Mouse (Mus musculus): Measurements from ENCODE around the gene Borcs5. TPM values are rescaled to one million over a fixed set of nuclear protein-coding genes. Genes with fewer than 3 reads are reported as not detected.

The Borcs5 gene
- polyA plus RNA-seq, 1 experiment from 2014 or later: 6.4 TPM

- H3K36me3 ChIP-seq (ENCODE audit: control insufficient read depth, insufficient read depth): no peaks in the 10 kb centered on the region
- no peak overlapping the region for H3K4me3 ChIP-seq (ENCODE audit: low read depth, low read length)
- H3K27me3 ChIP-seq (ENCODE audit: control insufficient read depth, insufficient read depth, low read depth, low read length): no peaks in the 10 kb centered on the region
- no peaks in the 10 kb centered on the region; the same call in 1 of the 2 replicates for H3K4me1 ChIP-seq (ENCODE audit: control insufficient read depth, low read depth, low read length)
- H3K4me2 ChIP-seq (ENCODE audit: low read depth, low read length): no peak overlapping the region
- H3K9me3 ChIP-seq (replicated peaks; ENCODE audit: control insufficient read depth, low read length): no peaks in the 10 kb centered on the region
- H3K9ac ChIP-seq (ENCODE audit: low read depth, low read length): no peak overlapping the region
- ATAC-seq (ENCODE audit: low read depth): no peak
- WGBS (ENCODE audit: insufficient replicate concordance): 56% methylated on average over 3 of the region's 3 CpGs
- no peak overlapping the region for H3K27ac ChIP-seq (ENCODE audit: low read length)
Observed at GRCm38 (mm10) chr6:134605196-134605595, 34.1 kb upstream of the Borcs5 start.

GRCm38 (mm10) chr6:134606540-134606939 is 32.8 kb upstream of the Borcs5 start:
- H3K4me3 ChIP-seq (ENCODE audit: low read depth, low read length): no peak overlapping the region
- WGBS (ENCODE audit: insufficient replicate concordance): 50% methylated on average over 6 of the region's 6 CpGs
- H3K36me3 ChIP-seq (ENCODE audit: control insufficient read depth, insufficient read depth): no peaks in the 10 kb centered on the region
- no peak overlapping the region for H3K9ac ChIP-seq (ENCODE audit: low read depth, low read length)
- no peak overlapping the region for H3K27ac ChIP-seq (ENCODE audit: low read length)
- H3K9me3 ChIP-seq (replicated peaks; ENCODE audit: control insufficient read depth, low read length): no peaks in the 10 kb centered on the region
- ATAC-seq (ENCODE audit: low read depth): no peak
- no peaks in the 10 kb centered on the region for H3K27me3 ChIP-seq (ENCODE audit: control insufficient read depth, insufficient read depth, low read depth, low read length)
- H3K4me2 ChIP-seq (ENCODE audit: low read depth, low read length): no peak overlapping the region
- H3K4me1 ChIP-seq (ENCODE audit: control insufficient read depth, low read depth, low read length): no peaks in the 10 kb centered on the region; the same call in 1 of the 2 replicates

- WGBS (ENCODE audit: insufficient replicate concordance): 44% methylated on average over 9 of the region's 9 CpGs
- ATAC-seq (ENCODE audit: low read depth): no peak
- no peak overlapping the region for H3K27ac ChIP-seq (ENCODE audit: low read length)
- H3K4me1 ChIP-seq (ENCODE audit: control insufficient read depth, low read depth, low read length): no peaks in the 10 kb centered on the region; the same call in 1 of the 2 replicates
- H3K9ac ChIP-seq (ENCODE audit: low read depth, low read length): no peak overlapping the region
- H3K4me3 ChIP-seq (ENCODE audit: low read depth, low read length): no peak overlapping the region
- H3K4me2 ChIP-seq (ENCODE audit: low read depth, low read length): no peak overlapping the region
- H3K27me3 ChIP-seq (ENCODE audit: control insufficient read depth, insufficient read depth, low read depth, low read length): no peaks in the 10 kb centered on the region
- H3K36me3 ChIP-seq (ENCODE audit: control insufficient read depth, insufficient read depth): no peaks in the 10 kb centered on the region
- no peaks in the 10 kb centered on the region for H3K9me3 ChIP-seq (replicated peaks; ENCODE audit: control insufficient read depth, low read length)
Observed at GRCm38 (mm10) chr6:134606949-134607746, 32.2 kb upstream of the Borcs5 start.

GRCm38 (mm10) chr6:134610380-134610779 is 28.9 kb upstream of the Borcs5 start:
- 74% methylated on average over 9 of the region's 9 CpGs for WGBS (ENCODE audit: insufficient replicate concordance)

GRCm38 (mm10) chr6:134611896-134612295 is 27.4 kb upstream of the Borcs5 start:
- WGBS (ENCODE audit: insufficient replicate concordance): 54% methylated on average over 13 of the region's 13 CpGs

More at GRCm38 (mm10) chr6:134610380-134610779, 28.9 kb upstream of the Borcs5 start:
- Histone ChIP-seq H3K27ac (ENCODE audit: low read length) (no peak overlapping the region), H3K4me2 (ENCODE audit: low read depth, low read length) (no peak overlapping the region), H3K4me1 (ENCODE audit: control insufficient read depth, low read depth, low read length) (peaks cover 7% of the 10 kb centered on the region), H3K4me3 (ENCODE audit: low read depth, low read length) (no peak overlapping the region), H3K36me3 (ENCODE audit: control insufficient read depth, insufficient read depth) (no peaks in the 10 kb centered on the region), H3K27me3 (ENCODE audit: control insufficient read depth, insufficient read depth, low read depth, low read length) (no peaks in the 10 kb centered on the region), H3K9me3 (replicated peaks; ENCODE audit: control insufficient read depth, low read length) (no peaks in the 10 kb centered on the region), H3K9ac (ENCODE audit: low read depth, low read length) (no peak overlapping the region)
- ATAC-seq (ENCODE audit: low read depth): no peak

GRCm38 (mm10) chr6:134614322-134614721 is 25.0 kb upstream of the Borcs5 start:
- H3K9ac ChIP-seq (ENCODE audit: low read depth, low read length): no peak overlapping the region
- H3K4me2 ChIP-seq (ENCODE audit: low read depth, low read length): peak overlapping the region; percentile 82
- 61% methylated on average over 4 of the region's 4 CpGs for WGBS (ENCODE audit: insufficient replicate concordance)
- H3K27me3 ChIP-seq (ENCODE audit: control insufficient read depth, insufficient read depth, low read depth, low read length): no peaks in the 10 kb centered on the region
- peak; percentile 66 for ATAC-seq (ENCODE audit: low read depth)
- no peak overlapping the region for H3K4me3 ChIP-seq (ENCODE audit: low read depth, low read length)
- no peaks in the 10 kb centered on the region for H3K36me3 ChIP-seq (ENCODE audit: control insufficient read depth, insufficient read depth)
- H3K4me1 ChIP-seq (ENCODE audit: control insufficient read depth, low read depth, low read length): peaks cover 7% of the 10 kb centered on the region
- peak overlapping the region; percentile 50; the same call in 1 of the 2 replicates for H3K27ac ChIP-seq (ENCODE audit: low read length)
- no peaks in the 10 kb centered on the region for H3K9me3 ChIP-seq (replicated peaks; ENCODE audit: control insufficient read depth, low read length)

More at GRCm38 (mm10) chr6:134611896-134612295, 27.4 kb upstream of the Borcs5 start:
- Histone ChIP-seq H3K4me3 (ENCODE audit: low read depth, low read length) (no peak overlapping the region), H3K9ac (ENCODE audit: low read depth, low read length) (no peak overlapping the region), H3K36me3 (ENCODE audit: control insufficient read depth, insufficient read depth) (no peaks in the 10 kb centered on the region), H3K27ac (ENCODE audit: low read length) (no peak overlapping the region), H3K4me1 (ENCODE audit: control insufficient read depth, low read depth, low read length) (peaks cover 7% of the 10 kb centered on the region), H3K27me3 (ENCODE audit: control insufficient read depth, insufficient read depth, low read depth, low read length) (no peaks in the 10 kb centered on the region), H3K4me2 (ENCODE audit: low read depth, low read length) (no peak overlapping the region), H3K9me3 (replicated peaks; ENCODE audit: control insufficient read depth, low read length) (no peaks in the 10 kb centered on the region)
- no peak for ATAC-seq (ENCODE audit: low read depth)

GRCm38 (mm10) chr6:134614723-134615648 is 24.3 kb upstream of the Borcs5 start:
- peak overlapping the region; percentile 71 for H3K27ac ChIP-seq (ENCODE audit: low read length)
- H3K27me3 ChIP-seq (ENCODE audit: control insufficient read depth, insufficient read depth, low read depth, low read length): no peaks in the 10 kb centered on the region
- peak; percentile 92 for ATAC-seq (ENCODE audit: low read depth)
- H3K9ac ChIP-seq (ENCODE audit: low read depth, low read length): 0 out of 2 replicates have a peak overlapping the region, but pooled peaks have one; percentile 20
- H3K4me1 ChIP-seq (ENCODE audit: control insufficient read depth, low read depth, low read length): peaks cover 7% of the 10 kb centered on the region
- peak overlapping the region; percentile 51 for H3K4me3 ChIP-seq (ENCODE audit: low read depth, low read length)
- no peaks in the 10 kb centered on the region for H3K9me3 ChIP-seq (replicated peaks; ENCODE audit: control insufficient read depth, low read length)
- 7% methylated on average over 16 of the region's 16 CpGs for WGBS (ENCODE audit: insufficient replicate concordance)
- H3K36me3 ChIP-seq (ENCODE audit: control insufficient read depth, insufficient read depth): no peaks in the 10 kb centered on the region
- peak overlapping the region; percentile 82 for H3K4me2 ChIP-seq (ENCODE audit: low read depth, low read length)

- Histone ChIP-seq H3K27ac (ENCODE audit: low read length) (no peak overlapping the region), H3K4me3 (ENCODE audit: low read depth, low read length) (no peak overlapping the region), H3K9ac (ENCODE audit: low read depth, low read length) (no peak overlapping the region), H3K27me3 (ENCODE audit: control insufficient read depth, insufficient read depth, low read depth, low read length) (no peaks in the 10 kb centered on the region), H3K9me3 (replicated peaks; ENCODE audit: control insufficient read depth, low read length) (no peaks in the 10 kb centered on the region), H3K4me1 (ENCODE audit: control insufficient read depth, low read depth, low read length) (peaks cover 7% of the 10 kb centered on the region), H3K4me2 (ENCODE audit: low read depth, low read length) (no peak overlapping the region), H3K36me3 (ENCODE audit: control insufficient read depth, insufficient read depth) (no peaks in the 10 kb centered on the region)
- no peak for ATAC-seq (ENCODE audit: low read depth)
- WGBS (ENCODE audit: insufficient replicate concordance): 34% methylated on average over 3 of the region's 3 CpGs
Observed at GRCm38 (mm10) chr6:134617589-134617988, 21.7 kb upstream of the Borcs5 start.

Data from liver, embryonic 16.5 days (tissue).